Comparison of ENCODE assay signal across 7 mouse cellular contexts in the genomic region with DNA sequence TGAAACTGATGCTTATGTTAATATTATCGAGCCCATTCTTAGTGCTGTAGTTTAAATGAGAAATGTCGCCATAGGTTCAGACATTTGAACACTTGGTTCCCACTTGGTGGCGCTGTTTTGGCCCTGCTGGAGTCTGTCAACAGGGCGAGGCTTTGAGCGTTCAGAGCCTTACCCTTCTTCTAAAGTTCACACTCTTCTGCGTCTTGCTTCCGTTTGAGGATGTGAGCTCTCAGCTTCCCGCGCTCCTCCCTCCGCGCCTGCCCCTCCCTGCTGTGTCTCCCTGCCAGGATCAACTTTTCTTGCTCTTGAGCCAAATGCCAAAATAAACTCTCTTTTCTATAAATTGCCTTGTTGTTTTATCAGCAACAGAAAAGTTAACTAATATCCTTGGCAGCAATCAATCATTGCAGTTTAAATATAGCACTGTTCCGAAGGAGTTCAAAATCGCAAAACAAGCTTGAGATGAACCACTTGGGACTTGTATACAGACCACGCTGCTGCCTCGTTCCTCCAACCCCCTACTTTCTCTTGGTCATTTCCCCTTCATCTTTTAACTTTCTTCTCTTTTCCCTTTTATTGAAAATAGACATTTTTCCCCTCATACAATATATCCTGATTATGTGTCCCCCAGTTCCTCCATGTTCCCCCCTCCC. TPM values are rescaled to one million over a fixed set of nuclear protein-coding genes. Genes with fewer than 3 reads are reported as not detected.
A peak's percentile ranks its signal among the peaks of the same experiment; 100 is the strongest.
DNase-seq lines count a peak whose midpoint lies in the region; ATAC-seq lines count a peak whose summit lies in the region.

No protein-coding gene starts in this region.

- no peaks in the 10 kb centered on the region for H3K36me3 ChIP-seq in heart, embryonic 16.5 days (ENCODE audit: control insufficient read depth, insufficient read depth)
- H3K36me3 ChIP-seq in limb, embryonic 15.5 days: no peaks in the 10 kb centered on the region

- H3K4me2 ChIP-seq in heart, embryonic 16.5 days (ENCODE audit: low read depth, low read length): peak overlapping the region; percentile 45
- H3K4me2 ChIP-seq in limb, embryonic 15.5 days: 0 out of 2 replicates have a peak overlapping the region, but pooled peaks have one; percentile 14

- WGBS in heart, embryonic 16.5 days: 30% methylated on average over 15 of the region's 15 CpGs
- WGBS in limb, embryonic 15.5 days: 38% methylated on average over 15 of the region's 15 CpGs

- no peaks in the 10 kb centered on the region for H3K4me1 ChIP-seq in heart, embryonic 16.5 days (ENCODE audit: control insufficient read depth, insufficient read depth, low read length)
- H3K4me1 ChIP-seq in limb, embryonic 15.5 days: no peaks in the 10 kb centered on the region

- peak; percentile 17 for DNase-seq in NIH3T3 (ENCODE audit: low read depth)
- DNase-seq in adrenal gland, adult 8-10 months: peak; percentile 5
- DNase-seq in cerebellum, adult 9-10 months: no peak
- no peak for DNase-seq in layer of hippocampus, adult 8-10 months (ENCODE audit: low spot score in 2 of 2)

- no peak overlapping the region; the same call in 1 of the 2 replicates for H3K27ac ChIP-seq in heart, embryonic 16.5 days (ENCODE audit: low read length)
- H3K27ac ChIP-seq in limb, embryonic 15.5 days: no peak overlapping the region

- H3K9ac ChIP-seq in heart, embryonic 16.5 days (ENCODE audit: low read length): no peak overlapping the region
- H3K9ac ChIP-seq in limb, embryonic 15.5 days: no peak overlapping the region

- no peaks in the 10 kb centered on the region for H3K9me3 ChIP-seq in heart, embryonic 16.5 days (replicated peaks; ENCODE audit: control insufficient read depth, low read length)
- H3K9me3 ChIP-seq in limb, embryonic 15.5 days: no peaks in the 10 kb centered on the region

- ATAC-seq in heart, embryonic 16.5 days (replicated peaks; ENCODE audit: extremely low read depth, insufficient read depth, low FRiP score): peak; percentile 69
- 0 out of 2 replicates have a peak, but pooled peaks have one; percentile 55 for ATAC-seq in limb, embryonic 15.5 days (ENCODE audit: insufficient number of reproducible peaks, low FRiP score, low TSS enrichment, low read depth)
- ATAC-seq in inflammation-experienced regulatory T-cells, adult 6 months: no peak

- H3K27me3 ChIP-seq in heart, embryonic 16.5 days (ENCODE audit: control insufficient read depth, insufficient read depth, low read length): no peaks in the 10 kb centered on the region
- no peaks in the 10 kb centered on the region for H3K27me3 ChIP-seq in limb, embryonic 15.5 days

- H3K4me3 ChIP-seq in heart, embryonic 16.5 days (ENCODE audit: low read length): no peak overlapping the region
- H3K4me3 ChIP-seq in limb, embryonic 15.5 days: no peak overlapping the region

RNA-seq across cellular contexts. Expression of gene Rcan2, which starts 42.4 kb away (rescaled TPM):
- 1 to 10 TPM; 7.2 to 8.7 (median 7.9) TPM for total RNA-seq in adrenal gland, adult 8-10 months (2022)
- polyA plus RNA-seq in heart, embryonic 16.5 days (2015; fragmentation: Nextera tagmentation; extraction: Ambion mirVana): 63.1 and 63.9 TPM in 2 replicates
- 5.0 and 5.9 TPM in 2 replicates for polyA plus RNA-seq in limb, embryonic 15.5 days (2015; fragmentation: Nextera tagmentation; extraction: Ambion mirVana)
- polyA plus RNA-seq in inflammation-experienced regulatory T-cells, adult 6 months (2017; shearing (Covaris generic)): not detected
- 100 to 1,000 TPM in 2 of 4 experiments, 10 to 100 TPM in 2; 96.1 to 102 (median 98.4) TPM for total RNA-seq in layer of hippocampus, adult 8-10 months (2022)

Comparison
In these comparisons a context has a peak if more than half of its experiments do, and no peak if none do; other contexts are left out.
1. DNase-seq: peak in NIH3T3 (single experiment) and adrenal gland, adult 8-10 months (single experiment); none in cerebellum, adult 9-10 months (single experiment) and layer of hippocampus, adult 8-10 months (0 of 2).